Mouse (Mus musculus) G1E (cell line): ENCODE results near the gene Tap2.

Experiments
- CTCF ChIP-seq: IDR thresholded peaks from 2 replicates; pipeline ENCODE4 v1.5.1; 2012; ENCODE audit warnings: low read depth, low read length, inconsistent platforms, mixed read lengths
- GATA1 ChIP-seq: IDR thresholded peaks from 2 replicates; pipeline ENCODE4 v1.6.1; 2012; ENCODE audit warnings: borderline replicate concordance, low read length, inconsistent platforms, mixed read lengths
- TAL1 ChIP-seq: conservative IDR thresholded peaks from 2 replicates; pipeline ENCODE4 v1.6.1; 2012; ENCODE audit warnings: low read depth, low read length, inconsistent platforms, mixed read lengths

GRCm38 (mm10) chr17:34211746-34212365 is 8.5 kb downstream of the Tap2 start:
- TF ChIP-seq TAL1 (no peak), CTCF (no peak), GATA1 (no peak)
